Mouse (Mus musculus): ENCODE measurements around the gene Flnb.

Gene Flnb

DNA sequence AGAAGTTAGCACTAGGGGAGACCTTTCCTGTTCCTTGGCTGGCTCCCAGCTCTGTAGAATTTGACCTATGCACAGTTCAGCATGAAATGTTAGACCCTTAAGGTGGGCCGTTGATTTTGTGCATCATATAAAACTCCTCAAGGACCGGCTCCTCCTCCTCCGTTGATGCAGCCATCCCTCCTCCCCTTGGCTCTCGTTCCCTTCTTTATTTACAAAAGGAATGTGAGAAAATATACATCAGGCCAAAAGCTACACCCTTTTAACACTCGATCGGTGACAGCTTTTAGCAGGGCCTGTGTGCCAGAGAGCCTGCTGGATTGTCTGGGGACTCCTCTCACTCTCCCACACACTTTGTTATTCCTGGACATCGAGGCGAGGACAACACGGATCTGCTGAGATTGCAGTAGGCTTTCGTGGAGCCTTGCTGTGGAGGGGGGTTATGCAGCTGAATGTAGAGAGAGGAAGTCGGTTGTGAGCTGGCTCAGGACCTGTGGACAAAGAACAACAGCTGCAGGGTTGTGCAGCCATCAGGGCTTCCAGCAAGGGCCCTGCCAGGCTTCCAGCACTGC lies 82.8 kb downstream of the Flnb start:
- peak; percentile 32 for DNase-seq

GRCm38 (mm10) chr14:7901484-7902240 lies 83.9 kb downstream of the Flnb start:
- DNase-seq, result peak; percentile 52

DNA sequence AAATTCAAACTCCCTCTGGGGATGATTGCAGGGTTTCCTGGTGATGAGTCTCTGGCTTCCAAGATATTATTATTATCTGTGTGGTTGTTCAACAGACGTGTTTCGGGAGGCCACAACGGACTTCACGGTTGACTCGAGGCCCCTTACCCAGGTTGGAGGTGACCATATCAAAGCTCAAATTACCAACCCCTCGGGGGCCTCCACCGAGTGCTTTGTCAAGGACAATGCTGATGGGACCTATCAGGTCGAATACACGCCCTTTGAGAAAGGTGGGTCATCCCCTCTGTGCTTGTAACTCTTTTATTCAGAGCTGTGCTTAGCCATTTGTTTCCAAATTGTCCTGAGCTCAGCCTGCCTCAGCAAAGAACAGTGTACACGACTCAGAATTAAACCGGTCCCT lies 89.3 kb downstream of the Flnb start:
- no peak for DNase-seq

DNA sequence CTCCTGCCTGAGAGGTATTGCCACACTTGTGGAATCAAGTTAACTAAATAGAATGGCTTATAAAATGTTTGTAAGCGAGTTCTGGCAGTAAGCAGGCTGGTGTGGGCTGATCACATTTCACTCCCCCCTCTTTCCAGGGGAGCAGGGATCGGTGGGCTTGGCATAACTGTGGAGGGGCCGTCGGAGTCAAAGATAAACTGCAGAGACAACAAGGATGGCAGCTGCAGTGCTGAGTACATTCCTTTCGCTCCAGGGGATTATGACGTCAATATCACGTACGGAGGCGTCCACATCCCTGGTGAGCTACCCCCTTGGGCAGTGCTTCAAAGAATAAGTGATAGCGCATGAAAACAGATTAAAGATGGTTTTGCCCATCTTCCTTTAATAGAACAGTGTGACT lies 91.7 kb downstream of the Flnb start:
- no peak for DNase-seq

DNA sequence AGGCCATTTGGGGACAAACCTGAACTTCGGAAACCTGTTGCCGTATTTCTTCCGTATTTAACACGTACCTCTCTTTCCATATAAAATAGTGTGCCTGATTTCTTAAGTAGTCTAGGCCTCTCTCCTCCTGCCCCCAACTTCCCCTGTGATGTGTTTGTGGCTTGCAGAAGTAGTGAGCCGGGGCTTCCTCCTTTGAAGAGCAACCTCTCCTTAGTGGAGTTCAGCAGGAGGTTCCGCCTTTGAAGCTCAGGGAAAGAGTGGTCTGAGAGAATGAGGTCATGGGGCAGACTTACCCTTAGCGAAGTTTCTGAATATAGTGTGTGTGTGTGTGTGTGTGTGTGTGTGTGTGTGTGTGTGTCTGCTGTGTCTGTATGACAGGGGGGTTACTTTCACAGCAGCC lies 96.1 kb downstream of the Flnb start:
- no peak for DNase-seq

DNA sequence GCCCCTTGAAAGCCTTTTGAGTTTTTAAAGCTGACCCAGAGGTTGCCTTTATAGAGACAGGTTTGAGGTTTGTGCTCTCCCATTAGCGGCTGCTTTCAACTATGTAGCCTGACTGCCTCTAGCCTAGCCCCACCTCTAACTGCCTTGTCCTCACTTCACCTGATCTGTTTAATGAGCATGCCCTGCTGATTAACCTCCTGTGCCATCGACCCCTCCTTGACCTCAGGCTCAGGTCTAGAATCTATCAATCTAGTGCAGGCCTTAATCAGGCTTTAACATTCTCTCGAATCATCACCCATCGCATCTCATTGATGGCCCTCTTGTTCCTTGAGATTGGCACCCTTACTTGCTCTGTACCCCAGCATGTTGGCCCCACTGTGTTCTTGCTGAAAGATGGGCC lies 96.7 kb downstream of the Flnb start:
- no peak for DNase-seq

- no peak for DNase-seq
Observed at GRCm38 (mm10) chr14:7918150-7918991, 100.6 kb downstream of the Flnb start.

- no peak for DNase-seq
Observed at GRCm38 (mm10) chr14:7919309-7919708, 101.6 kb downstream of the Flnb start.

- no peak for DNase-seq
Observed at GRCm38 (mm10) chr14:7919921-7920320, 102.2 kb downstream of the Flnb start.

DNA sequence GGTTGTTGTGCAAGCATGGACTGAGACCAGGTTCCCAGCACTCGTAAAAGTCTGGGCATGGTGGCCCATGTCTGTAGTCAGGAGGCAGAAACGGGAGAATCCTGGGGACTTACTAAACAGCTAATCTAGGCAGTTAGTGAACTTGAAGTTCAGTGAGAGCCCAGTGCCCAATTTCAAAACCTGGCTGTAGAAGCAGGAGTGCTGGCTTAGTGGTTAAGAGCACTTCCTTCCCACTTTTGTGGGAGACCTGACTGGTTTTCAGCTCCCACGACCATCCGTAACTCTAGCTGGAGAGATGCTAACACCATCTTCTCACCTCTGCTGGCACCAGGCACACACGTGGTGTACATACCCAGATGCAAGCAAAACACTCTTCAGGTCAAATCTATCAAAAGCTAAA lies 103.7 kb downstream of the Flnb start:
- no peak for DNase-seq

DNA sequence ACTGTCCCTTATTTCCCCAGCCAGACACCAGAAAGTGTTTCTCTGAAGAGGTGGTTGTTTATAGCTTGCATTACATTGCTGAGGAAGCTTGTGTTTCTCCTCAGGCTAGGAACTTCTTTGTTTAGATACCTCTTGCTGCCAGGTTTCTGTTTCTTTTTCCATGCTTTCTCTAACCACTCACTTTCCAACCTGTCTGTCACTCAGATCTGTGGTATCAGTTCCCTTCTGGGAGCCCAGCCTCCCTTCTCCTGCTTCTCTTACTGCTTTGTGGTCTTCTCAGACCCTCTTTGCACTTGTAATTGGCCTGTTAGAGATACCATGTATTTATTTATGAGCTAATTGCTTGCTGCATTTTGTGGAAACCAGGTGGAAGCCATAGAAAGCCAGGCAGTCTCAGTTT lies 105.9 kb downstream of the Flnb start:
- no peak for DNase-seq

- no peak for DNase-seq
Observed at GRCm38 (mm10) chr14:7928362-7928761, 110.6 kb downstream of the Flnb start.

GRCm38 (mm10) chr14:7929029-7929428 lies 111.3 kb downstream of the Flnb start:
- DNase-seq, result no peak

- DNase-seq, result no peak
Observed at GRCm38 (mm10) chr14:7932151-7932550, 114.4 kb downstream of the Flnb start.

DNA sequence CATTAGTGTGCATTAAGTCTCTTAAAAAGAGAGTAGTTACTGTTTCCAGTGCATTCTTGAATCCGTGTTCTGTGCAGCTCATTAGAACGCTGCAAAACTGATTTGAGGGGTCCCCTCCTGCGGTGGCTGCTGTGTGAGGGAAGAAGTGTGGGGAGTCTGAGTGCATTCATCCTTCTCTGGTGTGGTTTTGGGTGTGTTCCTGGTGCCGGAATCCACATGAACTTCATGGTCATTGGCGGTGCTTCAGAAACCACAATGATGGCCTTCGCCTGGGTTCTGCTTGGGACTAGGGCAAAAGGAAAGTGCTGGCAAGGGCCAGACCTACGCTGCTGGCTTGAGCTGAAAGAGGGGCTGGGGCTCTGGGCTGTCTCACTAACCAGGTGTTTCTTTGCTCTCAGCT lies 116.4 kb downstream of the Flnb start:
- no peak for DNase-seq

DNA sequence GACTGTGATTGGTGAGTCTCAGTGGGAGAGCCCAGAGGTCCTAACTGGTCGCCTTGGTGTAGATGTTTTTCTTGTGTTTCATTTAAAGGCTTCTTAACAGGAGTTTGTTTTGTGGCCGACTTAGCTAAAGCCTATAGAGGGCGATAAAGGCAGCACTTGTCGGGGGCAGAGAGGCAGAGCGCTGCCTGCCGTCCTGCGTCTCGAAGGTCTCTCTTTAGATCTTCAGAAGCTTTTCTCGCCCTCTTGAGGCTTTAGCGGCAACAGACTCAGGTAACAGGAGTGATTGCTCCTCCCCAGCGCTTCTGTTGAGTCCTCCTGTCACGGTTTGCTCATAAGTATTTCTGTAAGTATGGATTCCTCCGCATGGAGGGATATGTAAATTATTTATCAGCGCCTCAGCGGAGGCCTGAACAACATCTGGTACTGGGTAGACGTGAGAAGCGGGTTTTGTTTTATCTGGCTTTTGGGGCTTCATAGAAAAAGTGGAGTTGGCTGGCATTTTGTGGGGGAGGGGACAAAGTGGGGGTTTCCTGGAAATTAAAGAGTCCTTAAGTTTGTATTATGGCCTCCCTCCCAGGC lies 119.4 kb downstream of the Flnb start:
- no peak for DNase-seq

- DNase-seq, result no peak
Observed at GRCm38 (mm10) chr14:7938809-7939784, 121.3 kb downstream of the Flnb start.

DNA sequence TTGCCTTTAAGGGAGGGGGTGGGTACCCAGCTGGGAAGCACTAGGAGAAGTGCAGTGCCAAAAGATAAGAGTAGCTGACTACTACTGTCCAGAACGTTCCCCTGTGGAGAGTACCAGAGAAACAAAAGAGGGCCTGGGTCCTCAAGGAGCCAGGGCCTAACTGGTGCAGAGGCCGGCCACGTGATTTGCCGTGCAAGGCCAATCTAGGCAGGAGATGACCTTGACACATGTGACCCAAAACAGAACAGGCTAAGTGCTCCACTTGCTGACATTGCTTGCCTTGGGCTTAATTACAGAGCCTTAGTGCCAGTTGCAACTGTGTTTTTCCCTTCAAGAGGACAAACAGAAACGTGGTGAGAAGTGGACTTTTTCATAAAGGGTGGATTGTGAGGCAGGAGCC lies 123.7 kb downstream of the Flnb start:
- DNase-seq, result peak; percentile 32

DNA sequence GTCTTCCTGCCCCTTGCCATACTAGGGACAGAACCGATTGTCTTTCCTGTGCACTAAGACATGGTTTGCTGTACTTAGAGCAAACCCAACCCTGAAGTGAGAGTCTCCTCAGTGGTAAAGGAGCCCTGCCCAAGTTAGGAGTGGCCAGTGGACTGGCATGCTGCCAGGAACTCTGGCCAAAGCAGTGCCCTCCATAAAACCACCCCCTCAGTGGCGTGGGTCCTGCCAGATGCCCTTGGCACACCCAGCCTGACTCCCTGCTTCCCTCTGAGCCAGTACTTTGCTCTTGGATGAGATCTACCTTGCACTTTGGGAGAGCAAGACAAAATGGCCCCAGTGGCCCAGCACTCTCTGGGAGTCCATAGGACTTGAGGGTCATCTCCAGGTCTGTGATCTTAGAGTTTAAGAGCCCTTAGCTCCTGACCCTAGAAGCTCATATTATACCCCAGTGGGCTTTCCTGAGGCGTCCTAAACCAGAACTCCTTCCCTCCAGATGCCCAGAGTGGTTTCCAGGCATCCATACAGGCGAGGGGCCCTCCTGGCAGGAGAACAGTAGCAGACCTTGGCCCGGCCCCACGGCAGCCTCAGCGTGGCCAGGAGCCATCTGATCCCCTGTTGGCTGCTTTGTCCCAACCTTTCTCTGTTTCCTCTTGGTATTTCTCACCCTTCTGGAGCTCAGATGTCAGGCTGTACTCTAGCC lies 125.5 kb downstream of the Flnb start:
- peak; percentile 91 for DNase-seq

GRCm38 (mm10) chr14:7943801-7944135 lies 126.0 kb downstream of the Flnb start:
- DNase-seq, result no peak

DNA sequence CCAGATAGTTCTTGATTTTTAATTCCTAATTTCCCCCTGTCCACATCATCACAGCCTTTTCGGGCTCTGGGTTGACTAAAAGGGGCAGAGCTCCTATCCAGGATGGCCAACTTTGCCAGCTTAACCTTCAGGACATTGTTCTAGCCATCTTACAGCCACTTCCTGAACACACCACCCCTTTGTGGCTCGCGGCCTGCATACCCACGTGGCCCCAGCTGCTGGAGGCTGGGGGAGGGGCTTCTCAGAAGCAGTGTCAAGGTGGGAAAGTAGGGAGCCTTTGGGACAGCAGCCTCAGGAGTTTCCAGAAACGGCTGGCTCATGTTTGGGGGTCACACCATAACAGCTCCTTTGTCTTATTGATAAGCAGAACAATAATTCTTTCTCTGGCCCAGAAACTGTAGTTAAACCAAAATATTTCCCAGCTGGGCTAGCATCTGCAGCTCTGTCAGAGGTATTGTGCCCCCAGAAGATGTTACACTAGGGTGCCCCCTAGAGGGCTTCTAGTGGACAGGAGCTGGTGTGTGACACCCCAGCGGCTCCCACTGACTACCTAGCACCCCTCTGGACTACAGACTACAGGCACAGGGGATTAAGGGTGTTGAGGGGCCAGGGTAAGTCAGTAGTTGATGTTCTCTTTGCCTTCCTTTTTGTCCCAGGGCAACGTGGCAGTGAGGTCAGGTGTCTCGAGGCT lies 126.7 kb downstream of the Flnb start:
- DNase-seq, result peak; percentile 30
